Mouse (Mus musculus) gastrocnemius, postnatal 4 days (tissue): ENCODE results near the gene Slc17a4. TPM values are rescaled to one million over a fixed set of nuclear protein-coding genes. Genes with fewer than 3 reads are reported as not detected.

Source experiments
- DNase-seq, 2 experiments: peaks; one replicate each; pipeline ENCODE4 v3.0.0; 2021 to 2022; ENCODE audit warnings: low spot score in 2 of 2, mixed read lengths in 2 of 2
- microRNA-seq: library from miRNA; unstranded; fragments of <30 nt; microRNA quantifications from one replicate; pipeline ENCODE4 v1.2.0, GENCODE M21; 2021
- total RNA-seq, 2 experiments: library from RNA; stranded (reverse); gene quantifications; 2 replicates each; pipeline ENCODE4 v1.2.3; 2021

Gene Slc17a4
- total RNA-seq, 2 experiments from 2014 or later: not detected

- no peak for DNase-seq
Observed at GRCm38 (mm10) chr13:23892592-23893268, 22.1 kb downstream of the Slc17a4 start.

- DNase-seq: no peak
Observed at GRCm38 (mm10) chr13:23889011-23889605, 25.7 kb downstream of the Slc17a4 start.

DNA sequence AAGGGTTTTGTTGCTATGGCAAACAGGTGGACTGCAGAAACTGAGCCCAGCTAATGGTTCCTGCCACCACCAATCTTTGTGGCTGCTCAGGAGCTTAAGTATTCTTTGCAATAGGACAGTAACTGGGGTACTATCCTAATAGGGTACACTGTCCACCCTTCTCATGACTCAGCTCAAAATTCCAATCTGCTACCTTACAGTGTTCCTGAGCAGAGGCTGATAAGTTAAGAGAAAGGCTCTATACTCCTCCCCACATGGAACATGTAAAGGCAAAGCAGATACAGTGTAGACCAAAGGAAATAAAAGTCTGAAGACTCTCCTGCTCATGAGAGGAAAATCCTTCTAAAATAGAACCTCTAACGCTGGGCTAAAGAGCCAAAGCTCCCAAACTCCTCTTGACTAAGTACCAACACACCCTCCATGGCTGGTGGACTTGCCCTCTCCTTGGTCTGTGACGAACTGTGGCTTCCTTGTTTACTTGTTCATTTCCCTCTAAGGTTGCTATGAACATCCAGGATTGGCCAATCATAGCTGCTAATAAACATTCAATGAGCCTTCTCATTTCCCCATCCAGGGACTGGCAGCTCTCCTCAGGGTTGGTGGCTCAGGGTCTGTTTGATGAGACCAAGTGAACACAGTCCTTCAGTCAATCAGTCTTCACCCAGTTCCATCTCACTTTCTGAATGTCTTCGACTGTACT is 27.6 kb downstream of the Slc17a4 start:
- no peak for DNase-seq

GRCm38 (mm10) chr13:23885540-23885939 is 29.3 kb downstream of the Slc17a4 start:
- DNase-seq: no peak

GRCm38 (mm10) chr13:23879636-23880035 is 35.2 kb downstream of the Slc17a4 start:
- DNase-seq: no peak

- no peak for DNase-seq
Observed at GRCm38 (mm10) chr13:23879106-23879505, 35.7 kb downstream of the Slc17a4 start.

- DNase-seq: no peak
Observed at GRCm38 (mm10) chr13:23873141-23873540, 41.7 kb downstream of the Slc17a4 start.

GRCm38 (mm10) chr13:23869996-23870395 is 44.8 kb downstream of the Slc17a4 start:
- no peak for DNase-seq

- DNase-seq: no peak
Observed at GRCm38 (mm10) chr13:23868790-23869533, 45.8 kb downstream of the Slc17a4 start.

DNA sequence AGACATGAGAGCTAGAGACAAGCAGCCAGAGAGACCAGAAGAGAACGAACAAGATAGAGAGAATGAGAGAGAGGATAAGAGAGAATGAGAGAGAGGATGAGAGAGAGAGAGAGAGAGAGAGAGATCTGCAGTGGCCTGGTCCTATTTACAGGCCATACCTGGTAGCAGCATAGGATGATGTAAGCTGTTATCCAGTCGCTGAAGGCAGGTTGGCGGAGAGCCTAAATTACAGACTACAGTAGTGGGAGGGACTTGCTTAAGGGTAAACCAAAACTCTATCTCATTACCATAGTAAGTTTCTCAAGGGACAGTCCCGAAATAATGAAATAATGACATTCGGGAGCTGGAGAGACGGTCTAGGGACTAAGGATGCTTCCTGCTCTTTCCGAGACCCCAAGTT is 47.4 kb downstream of the Slc17a4 start, which contains the start of gene Slc17a1:
Gene Slc17a1 (plus strand): TSS at position 346 of the 400 bp plus-strand sequence.
- no peak for DNase-seq

- no peak for DNase-seq
Observed at GRCm38 (mm10) chr13:23867000-23867399, 47.8 kb downstream of the Slc17a4 start.

- no peak for DNase-seq
Observed at GRCm38 (mm10) chr13:23866086-23866710, 48.6 kb downstream of the Slc17a4 start.

- DNase-seq: no peak
Observed at GRCm38 (mm10) chr13:23864711-23865110, 50.1 kb downstream of the Slc17a4 start.

GRCm38 (mm10) chr13:23861815-23862214 is 53.0 kb downstream of the Slc17a4 start:
- DNase-seq: no peak

DNA sequence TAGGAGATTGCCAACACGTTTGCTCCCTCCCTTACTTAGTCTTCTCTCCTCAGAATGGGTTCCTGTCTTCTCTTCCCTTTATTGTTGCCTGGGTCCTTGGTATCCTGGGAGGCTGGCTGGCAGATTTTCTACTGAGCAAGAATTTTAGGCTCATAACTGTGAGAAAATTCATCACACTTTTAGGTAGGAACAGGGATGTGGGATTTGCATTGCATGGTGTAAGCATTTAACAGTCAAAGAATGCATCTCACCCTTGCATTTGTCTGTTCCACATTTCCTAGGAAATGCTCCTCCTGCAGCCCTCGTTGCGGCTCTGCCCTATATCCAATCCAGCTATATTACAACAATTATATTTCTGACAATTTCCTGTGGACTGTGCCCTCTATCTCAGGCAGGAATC is 58.4 kb downstream of the Slc17a4 start:
- no peak for DNase-seq

GRCm38 (mm10) chr13:23849299-23849698 is 65.5 kb downstream of the Slc17a4 start:
- DNase-seq: no peak

Small RNA genes lying within 50 kb of the gene (microRNA-seq; reads per million reads assigned to microRNA genes)
- gene Gm44344: not detected

Other genes with a start within 250 kb of the Slc17a4 start
- 10 to 100 TPM; 12.7 to 14.2 TPM for gene Hist1h2ac, start 231.1 kb downstream of the Slc17a4 start, total RNA-seq
- gene Hist1h2bc, start 230.8 kb downstream of the Slc17a4 start, total RNA-seq: 10 to 100 TPM; 71.7 to 84.0 TPM
- gene Hist1h1t, start 219.2 kb downstream of the Slc17a4 start, total RNA-seq: 1 to 10 TPM; 1.3 to 1.6 TPM
- gene Hist1h4c, start 216.6 kb downstream of the Slc17a4 start, total RNA-seq: 100 to 1,000 TPM; 206 to 241 TPM
- gene Hfe, start 204.2 kb downstream of the Slc17a4 start, total RNA-seq: 1 to 10 TPM; 5.9 to 6.6 TPM
- gene Hist1h1c, start 176.2 kb downstream of the Slc17a4 start, total RNA-seq: 100 to 1,000 TPM; 462 to 585 TPM
- gene Hist1h3c, start 169.4 kb downstream of the Slc17a4 start, total RNA-seq: 100 to 1,000 TPM; 162 to 207 TPM
- gene Hist1h2bb, start 168.3 kb downstream of the Slc17a4 start, total RNA-seq: 100 to 1,000 TPM; 215 to 270 TPM
- gene Hist1h2ab, start 163.9 kb downstream of the Slc17a4 start, total RNA-seq: 100 to 1,000 TPM; 390 to 456 TPM
- gene Hist1h3b, start 162.7 kb downstream of the Slc17a4 start, total RNA-seq: 100 to 1,000 TPM; 433 to 519 TPM
- 100 to 1,000 TPM; 298 to 366 TPM for gene Hist1h4b, start 158.0 kb downstream of the Slc17a4 start, total RNA-seq
- gene Hist1h4a, start 153.8 kb downstream of the Slc17a4 start, total RNA-seq: 100 to 1,000 TPM; 369 to 391 TPM
- 100 to 1,000 TPM; 353 to 457 TPM for gene Hist1h3a, start 152.6 kb downstream of the Slc17a4 start, total RNA-seq
- gene Hist1h1a, start 151.3 kb downstream of the Slc17a4 start, total RNA-seq: 100 to 1,000 TPM; 271 to 321 TPM
- gene Trim38, start 145.1 kb downstream of the Slc17a4 start, total RNA-seq: not detected
- under 1 TPM in 1 of 2 experiments, not detected in 1; 0.31 TPM for gene Slc17a2, start 108.0 kb downstream of the Slc17a4 start, total RNA-seq
- under 1 TPM; 0.17 to 0.18 TPM for gene Slc17a3, start 75.6 kb downstream of the Slc17a4 start, total RNA-seq
- gene Slc17a1, start 47.3 kb downstream of the Slc17a4 start, total RNA-seq: not detected
- gene Hist1h2ba, start 19.1 kb upstream of the Slc17a4 start, total RNA-seq: not detected
- not detected for gene Hist1h2aa, start 19.5 kb upstream of the Slc17a4 start, total RNA-seq
- gene Scgn, start 76.2 kb upstream of the Slc17a4 start, total RNA-seq: not detected